Mouse (Mus musculus): ENCODE measurements at regions not wholly inside any gene's neighbourhood (a gene's known extent, or its start where the extent isn't known, plus 50 kb on each side); places are given as distances from the start of the nearest gene placed in this dataset.

- no peak for TF ChIP-seq CTCF (IDR thresholded peaks at IDR 0.05; ENCODE audit: control insufficient read depth, insufficient read depth, insufficient replicate concordance, low read depth, low read length)
- no peak for TF ChIP-seq POLR2A (IDR thresholded peaks at IDR 0.05; ENCODE audit: control insufficient read depth, low read depth, low read length)
These were observed 313.4 kb upstream of the Ubash3b start for GRCm38 (mm10) chr9:41474945-41475297.
